Mouse (Mus musculus): Measurements from ENCODE around the gene Col27a1. TPM values are rescaled to one million over a fixed set of nuclear protein-coding genes. Genes with fewer than 3 reads are reported as not detected.

Gene Col27a1
- total RNA-seq (2014; rRNA removed; ENCODE audit: low replicate concordance), result 5.9 and 8.2 TPM in 2 replicates
- polyA plus RNA-seq (2015; fragmentation: Nextera tagmentation; extraction: Ambion mirVana), result 0.92 and 1.2 TPM in 2 replicates

- H3K4me1 ChIP-seq (ENCODE audit: control insufficient read depth, insufficient read depth), result peaks cover 13% of the 10 kb centered on the region; the same call in 1 of the 2 replicates
- DNase-seq (ENCODE audit: low spot score), result no peak
- H3K4me3 ChIP-seq (ENCODE audit: low read depth, low read length), result peak within 1 kb of the TSS; percentile 83
- peak within 1 kb of the TSS; percentile 77; the same call in 1 of the 2 replicates for H3K9ac ChIP-seq (replicated peaks; ENCODE audit: low read depth, low read length)
- peak within 1 kb of the TSS; percentile 100 for H3K4me2 ChIP-seq (ENCODE audit: low read depth, low read length)
- H3K9me3 ChIP-seq (replicated peaks; ENCODE audit: control insufficient read depth, low read length), result no peaks in the 10 kb centered on the region
- peaks cover 37% of the 10 kb centered on the region for H3K27me3 ChIP-seq (ENCODE audit: control insufficient read depth, insufficient read depth, low read length)
- under 1% methylated on average over 59 of the region's 61 CpGs for WGBS
- no peaks in the 10 kb centered on the region for H3K36me3 ChIP-seq (replicated peaks; ENCODE audit: control insufficient read depth, insufficient read depth, low read length)
- H3K27ac ChIP-seq (ENCODE audit: low read depth), result no peak within 1 kb of the TSS
- ATAC-seq (ENCODE audit: insufficient read depth, low read depth), result no peak
- no peak for TF ChIP-seq CTCF (IDR thresholded peaks at IDR 0.05; ENCODE audit: low read depth)
- TF ChIP-seq EP300 (IDR thresholded peaks at IDR 0.05; ENCODE audit: low read depth), result no peak
Observed at GRCm38 (mm10) chr4:63213907-63214621, at the start of gene Col27a1. TSS of gene Col27a1 (plus strand) at chr4:63214004.

- no peak overlapping the region for H3K9ac ChIP-seq (replicated peaks; ENCODE audit: low read depth, low read length)
- no peak overlapping the region for H3K27ac ChIP-seq (ENCODE audit: low read depth)
- DNase-seq (ENCODE audit: low spot score), result no peak
- TF ChIP-seq CTCF (IDR thresholded peaks at IDR 0.05; ENCODE audit: low read depth), result no peak
- no peak for TF ChIP-seq EP300 (IDR thresholded peaks at IDR 0.05; ENCODE audit: low read depth)
- no peaks in the 10 kb centered on the region for H3K4me1 ChIP-seq (ENCODE audit: control insufficient read depth, insufficient read depth)
- no peak overlapping the region for H3K4me2 ChIP-seq (ENCODE audit: low read depth, low read length)
- H3K36me3 ChIP-seq (replicated peaks; ENCODE audit: control insufficient read depth, insufficient read depth, low read length), result no peaks in the 10 kb centered on the region
- ATAC-seq (ENCODE audit: insufficient read depth, low read depth), result no peak
- no peaks in the 10 kb centered on the region for H3K9me3 ChIP-seq (replicated peaks; ENCODE audit: control insufficient read depth, low read length)
- 82% methylated on average over 4 of the region's 4 CpGs for WGBS
- H3K27me3 ChIP-seq (ENCODE audit: control insufficient read depth, insufficient read depth, low read length), result peaks cover 4% of the 10 kb centered on the region
- no peak overlapping the region for H3K4me3 ChIP-seq (ENCODE audit: low read depth, low read length)
Observed at GRCm38 (mm10) chr4:63165636-63166035, 48.2 kb upstream of the Col27a1 start.

GRCm38 (mm10) chr4:63166323-63166722, 47.5 kb upstream of the Col27a1 start:
- H3K4me1 ChIP-seq (ENCODE audit: control insufficient read depth, insufficient read depth), result no peaks in the 10 kb centered on the region
- TF ChIP-seq CTCF (IDR thresholded peaks at IDR 0.05; ENCODE audit: low read depth) (no peak), EP300 (IDR thresholded peaks at IDR 0.05; ENCODE audit: low read depth) (no peak)
- no peak overlapping the region for H3K27ac ChIP-seq (ENCODE audit: low read depth)
- DNase-seq (ENCODE audit: low spot score) (no peak), ATAC-seq (ENCODE audit: insufficient read depth, low read depth) (no peak)
- H3K9me3 ChIP-seq (replicated peaks; ENCODE audit: control insufficient read depth, low read length), result no peaks in the 10 kb centered on the region
- no peak overlapping the region for H3K4me2 ChIP-seq (ENCODE audit: low read depth, low read length)
- 78% methylated on average over 5 of the region's 5 CpGs for WGBS
- H3K36me3 ChIP-seq (replicated peaks; ENCODE audit: control insufficient read depth, insufficient read depth, low read length), result no peaks in the 10 kb centered on the region
- no peak overlapping the region for H3K9ac ChIP-seq (replicated peaks; ENCODE audit: low read depth, low read length)
- no peak overlapping the region for H3K4me3 ChIP-seq (ENCODE audit: low read depth, low read length)
- peaks cover 11% of the 10 kb centered on the region for H3K27me3 ChIP-seq (ENCODE audit: control insufficient read depth, insufficient read depth, low read length)

- Histone ChIP-seq H3K36me3 (replicated peaks; ENCODE audit: control insufficient read depth, insufficient read depth, low read length) (no peaks in the 10 kb centered on the region), H3K27me3 (ENCODE audit: control insufficient read depth, insufficient read depth, low read length) (peaks cover 22% of the 10 kb centered on the region), H3K4me2 (ENCODE audit: low read depth, low read length) (no peak overlapping the region), H3K9ac (replicated peaks; ENCODE audit: low read depth, low read length) (no peak overlapping the region), H3K4me3 (ENCODE audit: low read depth, low read length) (no peak overlapping the region), H3K27ac (ENCODE audit: low read depth) (no peak overlapping the region), H3K4me1 (ENCODE audit: control insufficient read depth, insufficient read depth) (no peaks in the 10 kb centered on the region), H3K9me3 (replicated peaks; ENCODE audit: control insufficient read depth, low read length) (no peaks in the 10 kb centered on the region)
- TF ChIP-seq EP300 (IDR thresholded peaks at IDR 0.05; ENCODE audit: low read depth), result no peak
- 67% methylated on average over 4 of the region's 4 CpGs for WGBS
- ATAC-seq (ENCODE audit: insufficient read depth, low read depth), result no peak
- DNase-seq (ENCODE audit: low spot score), result no peak
Observed at GRCm38 (mm10) chr4:63170061-63170460, 43.7 kb upstream of the Col27a1 start.

GRCm38 (mm10) chr4:63171122-63171521, 42.7 kb upstream of the Col27a1 start:
- DNase-seq (ENCODE audit: low spot score), result no peak
- no peak for ATAC-seq (ENCODE audit: insufficient read depth, low read depth)
- Histone ChIP-seq H3K9me3 (replicated peaks; ENCODE audit: control insufficient read depth, low read length) (no peaks in the 10 kb centered on the region), H3K27ac (ENCODE audit: low read depth) (no peak overlapping the region), H3K9ac (replicated peaks; ENCODE audit: low read depth, low read length) (no peak overlapping the region), H3K27me3 (ENCODE audit: control insufficient read depth, insufficient read depth, low read length) (peaks cover 22% of the 10 kb centered on the region), H3K4me2 (ENCODE audit: low read depth, low read length) (no peak overlapping the region), H3K4me3 (ENCODE audit: low read depth, low read length) (no peak overlapping the region), H3K4me1 (ENCODE audit: control insufficient read depth, insufficient read depth) (no peaks in the 10 kb centered on the region), H3K36me3 (replicated peaks; ENCODE audit: control insufficient read depth, insufficient read depth, low read length) (no peaks in the 10 kb centered on the region)
- no peak for TF ChIP-seq EP300 (IDR thresholded peaks at IDR 0.05; ENCODE audit: low read depth)
- no peak for TF ChIP-seq CTCF (IDR thresholded peaks at IDR 0.05; ENCODE audit: low read depth)
- 43% methylated on average over 24 of the region's 24 CpGs for WGBS

All from heart, postnatal 0 days (tissue).